Mouse (Mus musculus) embryonic facial prominence, embryonic 15.5 days (tissue): Measurements from ENCODE around the gene Abcc5. TPM values are rescaled to one million over a fixed set of nuclear protein-coding genes. Genes with fewer than 3 reads are reported as not detected.

Source experiments
- ATAC-seq: fragments of 200-750 bp; cut with Nextera tagmentation; 2 replicates; pipeline ENCODE4 v1.8.0; 2017; ENCODE audit warnings: low read depth, moderate TSS enrichment; ENCODE audit not compliant: insufficient number of reproducible peaks, low FRiP score, low TSS enrichment
- H3K27ac ChIP-seq: fragments of 300-500 bp; sonication (generic); replicated peaks from 2 replicates; pipeline ENCODE4 v1.5.1; 2015; ENCODE audit warnings: mild to moderate bottlenecking, inconsistent platforms
- H3K27me3 ChIP-seq: fragments of 300-500 bp; sonication (generic); 2 replicates; pipeline ENCODE4 v1.6.1; 2015; ENCODE audit warnings: inconsistent platforms
- H3K36me3 ChIP-seq: fragments of 300-500 bp; sonication (generic); 2 replicates; pipeline ENCODE4 v1.6.1; 2015; ENCODE audit warnings: mild to moderate bottlenecking, inconsistent platforms
- H3K4me1 ChIP-seq: fragments of 300-500 bp; sonication (generic); 2 replicates; pipeline ENCODE4 v1.6.1; 2015; ENCODE audit warnings: inconsistent platforms
- H3K4me2 ChIP-seq: fragments of 300-500 bp; sonication (generic); replicated peaks from 2 replicates; pipeline ENCODE4 v1.6.1; 2015; ENCODE audit warnings: mild to moderate bottlenecking, inconsistent platforms
- H3K4me3 ChIP-seq: fragments of 300-500 bp; sonication (generic); replicated peaks from 2 replicates; pipeline ENCODE4 v1.5.1; 2015; ENCODE audit warnings: mild to moderate bottlenecking, inconsistent platforms
- H3K9ac ChIP-seq: fragments of 300-500 bp; sonication (generic); 2 replicates; pipeline ENCODE4 v1.6.1; 2015; ENCODE audit warnings: inconsistent platforms
- H3K9me3 ChIP-seq: fragments of 300-500 bp; sonication (generic); replicated peaks from 2 replicates; pipeline ENCODE4 v1.6.1; 2016; ENCODE audit warnings: inconsistent platforms
- WGBS: fragments of 180-500 bp; shearing (Covaris S2); methylation state at CpG from one replicate; pipeline ENCODE4 v1.1.7; 2015; 5-methylcytosine and 5-hydroxymethylcytosine counted together
- polyA plus RNA-seq: library from polyadenylated mRNA; unstranded; fragments of >200 nt; fragmentation: Nextera tagmentation; extraction: Ambion mirVana; gene quantifications from 2 replicates; pipeline ENCODE4 v1.2.1, GENCODE M21; 2015

The Abcc5 gene
- polyA plus RNA-seq, 1 experiment from 2014 or later, result 67.0 TPM

- peaks cover 47% of the 10 kb centered on the region for H3K36me3 ChIP-seq
- no peaks in the 10 kb centered on the region for H3K27me3 ChIP-seq
- no peak for ATAC-seq
- H3K9me3 ChIP-seq, result no peaks in the 10 kb centered on the region
- H3K27ac ChIP-seq, result no peak overlapping the region
- 96% methylated on average over 2 of the region's 2 CpGs for WGBS
- no peak overlapping the region for H3K4me3 ChIP-seq
- H3K9ac ChIP-seq, result no peak overlapping the region
- no peak overlapping the region for H3K4me2 ChIP-seq
- H3K4me1 ChIP-seq, result no peaks in the 10 kb centered on the region
These were observed 71.4 kb downstream of the Abcc5 start for GRCm38 (mm10) chr16:20354762-20355161.

GRCm38 (mm10) chr16:20354011-20354410 lies 72.2 kb downstream of the Abcc5 start:
- H3K4me3 ChIP-seq, result no peak overlapping the region
- no peak overlapping the region for H3K4me2 ChIP-seq
- no peaks in the 10 kb centered on the region for H3K27me3 ChIP-seq
- no peak overlapping the region for H3K9ac ChIP-seq
- WGBS, result 92% methylated on average over 1 of the region's 1 CpGs
- H3K27ac ChIP-seq, result no peak overlapping the region
- H3K36me3 ChIP-seq, result peaks cover 43% of the 10 kb centered on the region
- H3K9me3 ChIP-seq, result no peaks in the 10 kb centered on the region
- no peaks in the 10 kb centered on the region for H3K4me1 ChIP-seq
- ATAC-seq, result no peak

- WGBS, result 84% methylated on average over 1 of the region's 1 CpGs
- H3K4me1 ChIP-seq, result no peaks in the 10 kb centered on the region
- H3K9ac ChIP-seq, result no peak overlapping the region
- ATAC-seq, result no peak
- no peaks in the 10 kb centered on the region for H3K9me3 ChIP-seq
- no peaks in the 10 kb centered on the region for H3K27me3 ChIP-seq
- H3K4me2 ChIP-seq, result no peak overlapping the region
- H3K4me3 ChIP-seq, result no peak overlapping the region
- H3K36me3 ChIP-seq, result peaks cover 40% of the 10 kb centered on the region
- H3K27ac ChIP-seq, result no peak overlapping the region
These were observed 80.7 kb downstream of the Abcc5 start for GRCm38 (mm10) chr16:20345464-20345863.

GRCm38 (mm10) chr16:20338616-20339015 lies 87.6 kb downstream of the Abcc5 start:
- Histone ChIP-seq H3K27me3 (no peaks in the 10 kb centered on the region), H3K9me3 (no peaks in the 10 kb centered on the region), H3K4me3 (no peak overlapping the region), H3K9ac (no peak overlapping the region), H3K4me2 (no peak overlapping the region), H3K4me1 (no peaks in the 10 kb centered on the region), H3K36me3 (peaks cover 61% of the 10 kb centered on the region), H3K27ac (no peak overlapping the region)
- 98% methylated on average over 3 of the region's 3 CpGs for WGBS
- ATAC-seq, result no peak

- Histone ChIP-seq H3K9ac (no peak overlapping the region), H3K36me3 (peaks cover 70% of the 10 kb centered on the region), H3K4me2 (no peak overlapping the region), H3K4me3 (no peak overlapping the region), H3K27me3 (no peaks in the 10 kb centered on the region), H3K4me1 (no peaks in the 10 kb centered on the region), H3K27ac (no peak overlapping the region), H3K9me3 (no peaks in the 10 kb centered on the region)
- 92% methylated on average over 8 of the region's 8 CpGs for WGBS
- ATAC-seq, result no peak
These were observed 91.3 kb downstream of the Abcc5 start for GRCm38 (mm10) chr16:20334918-20335317.

GRCm38 (mm10) chr16:20328306-20328705 lies 97.9 kb downstream of the Abcc5 start:
- Histone ChIP-seq H3K27me3 (no peaks in the 10 kb centered on the region), H3K4me2 (no peak overlapping the region), H3K9me3 (no peaks in the 10 kb centered on the region), H3K27ac (no peak overlapping the region), H3K4me1 (no peaks in the 10 kb centered on the region), H3K36me3 (peaks cover 22% of the 10 kb centered on the region), H3K4me3 (no peak overlapping the region), H3K9ac (no peak overlapping the region)
- 88% methylated on average over 5 of the region's 5 CpGs for WGBS
- ATAC-seq, result no peak

- Histone ChIP-seq H3K36me3 (peaks cover 2% of the 10 kb centered on the region; the same call in 1 of the 2 replicates), H3K9me3 (no peaks in the 10 kb centered on the region), H3K4me2 (no peak within 1 kb of the TSS), H3K4me1 (no peaks in the 10 kb centered on the region), H3K9ac (no peak within 1 kb of the TSS), H3K27me3 (no peaks in the 10 kb centered on the region), H3K4me3 (no peak within 1 kb of the TSS), H3K27ac (no peak within 1 kb of the TSS)
- 74% methylated on average over 5 of the region's 5 CpGs for WGBS
- no peak for ATAC-seq
These were observed 100.9 kb downstream of the Abcc5 start, which contains the start of gene Cyp2ab1 for GRCm38 (mm10) chr16:20325286-20325685. Gene Cyp2ab1 (minus strand): TSS chr16:20325404.

GRCm38 (mm10) chr16:20323907-20324306 lies 102.3 kb downstream of the Abcc5 start:
- Histone ChIP-seq H3K4me1 (no peaks in the 10 kb centered on the region), H3K9ac (no peak overlapping the region), H3K4me3 (no peak overlapping the region), H3K9me3 (no peaks in the 10 kb centered on the region), H3K36me3 (no peaks in the 10 kb centered on the region; the same call in 1 of the 2 replicates), H3K27me3 (no peaks in the 10 kb centered on the region), H3K4me2 (no peak overlapping the region), H3K27ac (no peak overlapping the region)
- WGBS, result 71% methylated on average over 5 of the region's 5 CpGs
- ATAC-seq, result no peak

- H3K9me3 ChIP-seq, result no peaks in the 10 kb centered on the region
- ATAC-seq, result no peak
- H3K27me3 ChIP-seq, result no peaks in the 10 kb centered on the region
- H3K4me2 ChIP-seq, result no peak overlapping the region
- H3K27ac ChIP-seq, result no peak overlapping the region
- no peak overlapping the region for H3K9ac ChIP-seq
- WGBS, result 85% methylated on average over 4 of the region's 4 CpGs
- no peaks in the 10 kb centered on the region for H3K36me3 ChIP-seq
- no peaks in the 10 kb centered on the region for H3K4me1 ChIP-seq
- no peak overlapping the region for H3K4me3 ChIP-seq
These were observed 103.9 kb downstream of the Abcc5 start for GRCm38 (mm10) chr16:20322274-20322673.

GRCm38 (mm10) chr16:20316770-20317169 lies 109.4 kb downstream of the Abcc5 start:
- H3K9me3 ChIP-seq, result no peaks in the 10 kb centered on the region
- H3K27ac ChIP-seq, result no peak overlapping the region
- H3K4me1 ChIP-seq, result no peaks in the 10 kb centered on the region
- H3K4me2 ChIP-seq, result no peak overlapping the region
- no peaks in the 10 kb centered on the region for H3K36me3 ChIP-seq
- no peak overlapping the region for H3K4me3 ChIP-seq
- ATAC-seq, result no peak
- H3K9ac ChIP-seq, result no peak overlapping the region
- 75% methylated on average over 6 of the region's 6 CpGs for WGBS
- H3K27me3 ChIP-seq, result no peaks in the 10 kb centered on the region

GRCm38 (mm10) chr16:20315266-20315665 lies 110.9 kb downstream of the Abcc5 start:
- H3K9me3 ChIP-seq, result no peaks in the 10 kb centered on the region
- no peak overlapping the region for H3K27ac ChIP-seq
- H3K4me1 ChIP-seq, result no peaks in the 10 kb centered on the region
- ATAC-seq, result no peak
- no peaks in the 10 kb centered on the region for H3K27me3 ChIP-seq
- no peak overlapping the region for H3K4me3 ChIP-seq
- H3K9ac ChIP-seq, result no peak overlapping the region
- no peak overlapping the region for H3K4me2 ChIP-seq
- H3K36me3 ChIP-seq, result no peaks in the 10 kb centered on the region
- WGBS, result 76% methylated on average over 4 of the region's 4 CpGs

- ATAC-seq, result no peak
- H3K4me3 ChIP-seq, result no peak overlapping the region
- WGBS, result 66% methylated on average over 14 of the region's 14 CpGs
- H3K4me1 ChIP-seq, result no peaks in the 10 kb centered on the region
- no peaks in the 10 kb centered on the region for H3K27me3 ChIP-seq
- H3K9ac ChIP-seq, result no peak overlapping the region
- H3K36me3 ChIP-seq, result no peaks in the 10 kb centered on the region
- no peak overlapping the region for H3K4me2 ChIP-seq
- H3K27ac ChIP-seq, result no peak overlapping the region
- no peaks in the 10 kb centered on the region for H3K9me3 ChIP-seq
These were observed 113.9 kb downstream of the Abcc5 start for GRCm38 (mm10) chr16:20312272-20312671.
